Mouse (Mus musculus) cortical plate, adult 2 months (tissue): ENCODE measurements around the gene Alpk1. TPM values are rescaled to one million over a fixed set of nuclear protein-coding genes. Genes with fewer than 3 reads are reported as not detected.
"Not testable (repeated sequence)": the region's sequence is repeated elsewhere in the genome, so short reads cannot be mapped to it uniquely, and the experiment has no call there.

Experiments
- H3K27ac ChIP-seq: fragments of 200-500 bp; 2 replicates; pipeline ENCODE4 v1.5.1; 2012; ENCODE audit warnings: low read length, control low read depth, inconsistent platforms; ENCODE audit not compliant: insufficient read depth
- H3K4me1 ChIP-seq: fragments of 200-500 bp; 2 replicates; pipeline ENCODE4 v1.6.1; 2011; ENCODE audit warnings: low read length; ENCODE audit not compliant: control insufficient read depth, insufficient read depth
- H3K4me3 ChIP-seq: fragments of 200-500 bp; 2 replicates; pipeline ENCODE4 v1.5.1; 2011; ENCODE audit warnings: mild to moderate bottlenecking, low read length, control low read depth; ENCODE audit not compliant: insufficient read depth
- CTCF ChIP-seq: fragments of 200-500 bp; IDR thresholded peaks from 2 replicates; pipeline ENCODE4 v1.5.1; 2011; ENCODE audit warnings: mild to moderate bottlenecking, control low read depth, low read length; ENCODE audit not compliant: insufficient read depth; ENCODE audit errors: extremely low read depth
- POLR2A ChIP-seq: fragments of 200-500 bp; IDR thresholded peaks from 2 replicates; pipeline ENCODE4 v1.6.1; 2011; ENCODE audit warnings: mild to moderate bottlenecking, low read length, control low read depth; ENCODE audit not compliant: insufficient read depth; ENCODE audit errors: extremely low read depth
- polyA plus RNA-seq: library from polyadenylated mRNA; depleted of rRNA; stranded (reverse); fragments of >200 nt; gene quantifications from 2 replicates; pipeline ENCODE4 v1.2.3, GENCODE M21; 2012

The Alpk1 gene
- polyA plus RNA-seq, 1 experiment: 4.3 TPM

DNA sequence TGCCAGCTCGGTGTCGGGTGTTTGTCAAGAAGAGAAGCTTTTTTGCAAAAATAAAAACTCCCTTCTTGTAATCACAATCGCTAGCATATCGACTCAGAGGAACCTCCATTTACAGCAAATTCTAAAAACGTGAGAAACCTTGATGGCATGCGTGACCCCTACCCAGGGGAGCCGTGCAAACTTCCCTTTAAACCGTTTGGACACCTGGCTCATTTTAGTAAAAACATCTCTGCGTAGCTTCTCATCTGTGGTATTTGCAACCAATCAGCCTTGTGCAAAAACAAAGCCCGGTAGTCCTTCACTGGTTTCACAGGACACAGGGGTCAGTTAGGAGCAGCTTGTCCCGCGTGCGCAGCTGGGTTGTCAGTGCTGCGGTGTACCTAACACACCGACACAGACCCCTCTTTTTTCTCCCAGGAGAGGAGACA, 10.7 kb upstream of the Alpk1 start:
- Histone ChIP-seq H3K4me3 (peak overlapping the region; percentile 57), H3K4me1 (no peaks in the 10 kb centered on the region), H3K27ac (no peak overlapping the region)
- TF ChIP-seq POLR2A: no peak
- TF ChIP-seq CTCF: no peak

DNA sequence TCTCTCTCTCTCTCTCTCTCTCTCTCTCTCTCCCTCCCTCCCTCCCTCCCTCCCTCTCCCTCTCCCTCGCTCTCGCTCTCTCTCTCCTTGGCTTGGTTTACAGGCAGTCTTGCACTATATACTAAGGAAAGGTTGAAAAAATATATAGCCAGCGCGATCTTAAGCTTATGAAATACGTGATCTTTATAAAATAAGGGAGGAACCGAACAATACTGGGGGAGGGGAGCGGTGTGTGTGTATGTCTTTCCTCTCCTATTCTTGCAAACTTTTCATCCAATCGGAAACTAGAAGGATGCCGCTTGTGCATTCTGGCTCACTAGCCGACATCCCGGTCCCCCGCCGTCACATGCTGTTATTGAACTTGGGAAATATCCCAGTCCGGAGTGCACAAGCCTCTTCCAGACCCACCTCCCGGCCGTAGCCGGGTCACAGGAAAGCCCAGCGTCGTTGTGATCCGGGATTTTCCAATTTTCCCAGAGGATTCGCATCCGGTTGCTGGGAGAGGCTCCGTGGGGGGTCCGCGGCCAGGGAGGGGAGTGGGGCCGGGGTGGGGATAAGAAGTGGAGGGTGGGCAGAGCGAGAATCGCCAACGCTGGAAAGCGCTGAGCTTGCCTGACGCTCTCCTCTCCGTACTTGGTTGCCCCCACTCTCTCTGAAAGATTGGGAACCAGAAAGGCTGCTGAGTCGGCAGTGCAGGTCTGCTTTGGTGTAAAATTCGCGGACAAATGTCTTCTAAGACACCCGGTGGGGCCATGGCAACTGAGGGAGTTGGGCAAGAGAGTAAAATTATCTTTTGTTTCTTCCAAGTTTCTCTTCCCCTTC, 10.1 kb upstream of the Alpk1 start:
- no peaks in the 10 kb centered on the region for H3K4me1 ChIP-seq
- no peak overlapping the region for H3K27ac ChIP-seq
- TF ChIP-seq POLR2A (no peak), CTCF (no peak)
- peak overlapping the region; percentile 57 for H3K4me3 ChIP-seq

DNA sequence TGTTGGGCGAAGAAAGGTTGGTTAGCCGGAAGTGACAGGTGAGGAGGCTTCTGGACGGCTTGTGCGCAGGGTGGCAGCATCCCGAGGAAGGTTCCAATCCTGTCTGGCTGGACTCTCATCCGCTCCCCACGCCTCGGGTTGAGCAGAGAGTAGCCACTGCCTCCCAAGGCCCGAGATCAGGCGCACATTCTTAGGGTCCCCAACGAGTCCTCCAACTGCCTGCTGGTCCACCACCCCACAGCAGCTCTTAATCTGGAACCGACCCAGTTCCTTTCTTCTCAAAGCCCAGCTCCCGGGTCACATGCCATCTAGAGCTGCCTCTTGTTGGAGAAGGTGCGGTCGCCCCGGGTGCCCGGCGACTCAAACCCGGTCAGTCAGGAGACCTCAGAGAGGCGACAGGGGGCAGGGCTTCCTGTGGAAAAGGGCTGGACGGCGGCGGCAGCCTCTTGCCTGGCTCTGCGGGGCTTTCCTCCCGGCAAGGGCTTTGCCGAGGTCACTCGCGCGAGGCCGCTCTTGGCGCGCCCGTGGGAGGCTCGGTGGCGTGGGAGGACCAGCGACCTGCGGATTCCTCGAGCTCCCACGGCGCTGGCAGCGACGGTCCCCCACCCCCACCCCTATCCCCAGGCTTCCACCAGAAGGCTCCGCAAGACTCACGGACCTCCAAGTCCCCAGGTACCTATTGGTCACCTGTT, 9.3 kb upstream of the Alpk1 start, which contains the start of gene Tifa:
Gene Tifa (plus strand): TSS at position 306 of the 692 bp plus-strand sequence.
- Histone ChIP-seq H3K4me3 (peak within 1 kb of the TSS; percentile 57), H3K27ac (no peak within 1 kb of the TSS), H3K4me1 (no peaks in the 10 kb centered on the region)
- TF ChIP-seq POLR2A (0 out of 2 replicates have a peak, but pooled peaks have one; percentile 23), CTCF (no peak)

DNA sequence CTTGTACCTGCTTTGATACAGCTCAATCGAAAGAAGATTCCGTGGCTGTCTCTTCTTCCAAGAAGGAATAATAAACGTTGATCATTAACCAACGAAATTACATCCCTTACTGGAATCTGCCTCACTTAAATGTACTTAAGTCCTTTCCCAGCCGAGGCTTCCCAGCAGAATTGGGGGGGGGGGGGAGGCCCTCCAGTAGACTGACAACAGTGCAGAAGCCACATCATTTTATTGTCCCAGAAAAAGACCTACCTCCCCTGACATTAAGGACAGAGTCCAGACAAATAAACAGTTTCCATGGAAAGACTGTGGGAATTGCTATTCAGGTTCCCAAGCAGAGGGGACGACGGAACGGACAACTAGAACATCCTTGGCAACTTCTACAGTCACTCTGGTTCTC, 8.6 kb upstream of the Alpk1 start:
- H3K4me1 ChIP-seq: no peaks in the 10 kb centered on the region
- peak overlapping the region; percentile 57; the same call in 1 of the 2 replicates for H3K4me3 ChIP-seq
- H3K27ac ChIP-seq: no peak overlapping the region
- TF ChIP-seq CTCF: no peak
- TF ChIP-seq POLR2A: no peak

DNA sequence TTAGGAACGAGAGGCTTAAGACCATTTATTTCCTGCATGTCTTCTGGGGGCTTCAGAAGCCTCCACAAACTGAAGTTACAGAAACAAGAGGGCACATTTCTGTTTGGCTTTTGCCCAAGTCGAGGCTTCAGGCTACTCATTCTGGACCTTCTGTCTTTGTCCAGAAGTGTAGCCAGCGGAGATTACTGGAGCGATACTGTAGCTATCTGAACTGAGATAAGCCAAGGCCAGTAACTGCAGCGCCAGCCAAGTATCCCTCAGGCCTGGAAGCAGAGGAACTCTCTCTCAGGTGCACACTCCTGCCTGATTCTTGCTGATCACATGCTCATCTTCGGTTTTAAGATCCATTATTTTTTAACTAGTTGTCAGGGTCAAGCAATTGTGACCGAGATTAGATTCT, 7.7 kb upstream of the Alpk1 start:
- no peaks in the 10 kb centered on the region for H3K4me1 ChIP-seq
- no peak overlapping the region for H3K27ac ChIP-seq
- no peak for TF ChIP-seq CTCF
- TF ChIP-seq POLR2A: no peak
- H3K4me3 ChIP-seq: no peak overlapping the region

DNA sequence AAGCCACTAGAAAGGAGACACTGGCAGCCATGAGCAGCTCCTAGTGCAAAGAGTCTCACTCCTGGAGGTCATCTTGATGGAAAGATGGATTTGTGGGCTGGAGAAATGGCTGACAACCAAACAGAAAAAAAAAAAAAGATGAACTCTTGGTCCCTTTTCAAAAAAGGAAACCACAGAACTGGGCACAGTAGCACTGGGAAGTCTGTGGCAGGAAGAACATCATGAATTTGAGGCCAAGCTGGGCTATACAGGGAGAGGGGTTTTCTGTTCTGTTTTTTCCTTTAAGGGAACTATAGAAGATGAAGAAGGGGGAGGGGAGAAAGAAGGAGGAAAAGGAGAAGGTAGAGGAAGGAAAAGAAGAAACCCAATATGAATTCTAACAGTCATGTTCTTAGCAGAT, 6.7 kb upstream of the Alpk1 start:
- TF ChIP-seq POLR2A (no peak), CTCF (no peak)
- no peak overlapping the region for H3K4me3 ChIP-seq
- no peaks in the 10 kb centered on the region for H3K4me1 ChIP-seq
- no peak overlapping the region for H3K27ac ChIP-seq

DNA sequence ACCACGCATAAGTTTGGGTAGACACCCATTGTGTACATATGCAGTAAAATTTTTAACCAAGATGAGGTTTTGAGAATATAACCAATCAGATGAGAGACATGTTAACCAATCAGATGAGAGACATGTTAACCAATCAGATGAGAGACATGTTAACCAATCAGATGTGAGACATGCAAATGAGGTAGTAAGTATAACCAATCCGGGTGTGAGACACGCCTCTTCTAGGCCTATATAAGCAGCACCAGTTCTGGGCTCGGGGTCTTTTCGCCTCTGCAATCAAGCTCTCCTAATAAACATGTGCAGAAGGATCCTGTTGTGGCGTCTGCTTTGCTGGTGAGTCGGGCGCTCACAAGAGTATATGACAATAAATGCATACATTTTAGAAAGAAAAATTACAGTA, 3.4 kb upstream of the Alpk1 start:
- not testable (repeated sequence) for H3K27ac ChIP-seq, H3K4me3 ChIP-seq, H3K4me1 ChIP-seq

DNA sequence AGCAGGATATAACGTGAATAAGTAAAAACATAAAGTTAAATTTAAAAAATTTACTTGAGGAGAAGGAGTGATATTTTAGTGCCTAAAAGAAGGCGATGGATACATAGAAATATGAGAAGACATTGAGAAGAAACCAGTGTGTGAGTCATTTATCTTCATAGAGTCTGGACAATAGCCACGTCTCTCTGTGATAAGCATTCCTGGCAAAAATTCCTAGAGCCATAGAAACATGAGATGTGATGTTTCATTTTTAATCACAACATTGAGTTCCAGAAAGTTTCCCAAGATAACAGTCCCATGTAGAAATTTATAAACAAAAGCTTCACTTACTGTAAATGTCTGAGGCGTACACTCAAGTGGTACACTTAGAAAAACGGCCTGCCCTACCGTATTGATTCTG, 2.6 kb upstream of the Alpk1 start:
- no peak for TF ChIP-seq CTCF
- TF ChIP-seq POLR2A: no peak
- H3K4me1 ChIP-seq: no peaks in the 10 kb centered on the region
- H3K27ac ChIP-seq: no peak overlapping the region
- H3K4me3 ChIP-seq: no peak overlapping the region

DNA sequence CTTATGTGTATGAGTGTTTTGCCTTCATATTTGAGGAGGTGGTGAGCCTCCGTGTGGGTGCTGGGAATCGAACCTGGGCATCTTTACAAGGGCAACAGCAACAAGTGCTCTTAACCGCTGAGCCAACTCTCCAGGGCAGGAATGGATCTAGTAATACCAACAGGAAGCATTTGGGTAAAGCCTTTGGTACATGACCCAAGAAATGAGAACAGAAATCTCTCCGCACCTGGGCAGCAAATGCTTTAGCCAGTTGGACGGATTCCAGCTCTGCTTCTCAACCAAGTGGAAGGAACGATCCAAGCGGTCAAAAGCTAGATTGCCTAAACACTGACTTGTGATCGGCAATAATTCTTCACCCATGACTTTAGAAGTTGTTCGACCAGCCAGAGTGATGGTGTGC, 594 bp upstream of the Alpk1 start:
- no peaks in the 10 kb centered on the region for H3K4me1 ChIP-seq
- H3K27ac ChIP-seq: no peak overlapping the region
- TF ChIP-seq CTCF (no peak), POLR2A (no peak)

DNA sequence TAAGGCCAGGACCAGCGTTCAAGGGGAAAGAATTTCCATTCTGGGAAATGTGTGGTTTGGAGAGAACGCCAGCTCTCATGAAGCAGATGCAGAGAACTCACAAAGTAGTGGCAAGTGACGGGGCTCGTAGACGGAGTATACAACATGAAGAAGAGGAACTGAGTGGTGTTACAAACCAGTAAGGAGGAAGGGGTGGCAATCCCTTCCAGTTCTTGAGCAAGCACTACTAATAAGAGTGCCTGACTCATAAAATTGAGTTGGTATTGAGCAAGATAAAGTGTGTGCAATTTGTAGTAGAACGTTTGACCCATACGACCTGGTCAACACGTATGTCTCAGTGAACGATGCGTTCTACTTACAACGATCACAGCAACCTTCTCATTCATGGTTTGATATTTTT, 11.2 kb downstream of the Alpk1 start:
- Histone ChIP-seq H3K4me1 (no peaks in the 10 kb centered on the region), H3K27ac (no peak overlapping the region), H3K4me3 (no peak overlapping the region)
- TF ChIP-seq CTCF (no peak), POLR2A (no peak)

More for the DNA sequence above, 594 bp upstream of the Alpk1 start:
- H3K4me3 ChIP-seq: no peak overlapping the region

DNA sequence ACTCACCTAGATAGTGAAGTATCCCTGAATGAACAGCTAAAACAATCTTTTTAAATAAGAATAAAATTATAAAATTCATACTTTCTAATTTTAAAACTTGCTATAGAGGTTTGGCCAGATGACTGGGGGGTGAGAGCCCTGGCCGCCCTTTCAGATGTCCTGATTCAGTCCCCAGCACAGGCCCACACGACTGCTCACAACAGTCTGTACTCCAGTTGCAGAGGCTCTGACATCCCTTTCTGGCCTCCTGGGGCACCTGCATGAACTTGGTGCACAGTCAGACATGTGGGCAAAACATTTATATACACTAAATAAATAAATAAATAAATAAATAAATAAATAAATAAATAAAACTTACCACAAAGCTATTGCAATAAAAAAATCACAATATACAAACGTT, 14.4 kb downstream of the Alpk1 start:
- no peak for TF ChIP-seq POLR2A
- TF ChIP-seq CTCF: no peak
- Histone ChIP-seq H3K4me3 (no peak overlapping the region), H3K4me1 (no peaks in the 10 kb centered on the region), H3K27ac (no peak overlapping the region)
